Mouse (Mus musculus) heart, postnatal 25 days (tissue): ENCODE measurements around the gene Dclre1c. TPM values are rescaled to one million over a fixed set of nuclear protein-coding genes. Genes with fewer than 3 reads are reported as not detected.

Experiments used
- DNase-seq: peaks from one replicate; pipeline ENCODE4 v3.0.0; 2022; ENCODE audit warnings: low spot score
- intact Hi-C: fragments of 180-260 bp; cut with DNase I; formaldehyde crosslinking; loops from one replicate; pipeline ENCODE4 v1.15.1; 2025
- total RNA-seq, 2 experiments: library from RNA; stranded (reverse); gene quantifications; 2 replicates each; pipeline ENCODE4 v1.2.3; 2021

Dclre1c gene
- total RNA-seq, 2 experiments from 2014 or later, result 2.6 to 4.1 TPM

GRCm38 (mm10) chr2:3473891-3474290, 50.0 kb downstream of the Dclre1c start:
- no peak for DNase-seq
- intact Hi-C loops, result loop anchor here (2.0 to 5.0 kb wide), 2 partner anchors 37 to 52 kb away; partner anchors contain the start of genes Dclre1c and Meig1

- intact Hi-C loops, result loop anchor here (2.0 to 5.0 kb wide), 2 partner anchors 36 to 52 kb away; partner anchors contain the start of genes Dclre1c and Meig1
- DNase-seq, result peak; percentile 5
Measured at GRCm38 (mm10) chr2:3474361-3474805, 50.5 kb downstream of the Dclre1c start.

GRCm38 (mm10) chr2:3474861-3475283, 50.9 kb downstream of the Dclre1c start, which contains the start of gene Suv39h2:
Suv39h2 (minus strand) TSS chr2:3475031.
- intact Hi-C loops, result loop anchor here (2.0 to 5.0 kb wide), 2 partner anchors 36 to 53 kb away; partner anchors contain the start of genes Dclre1c and Meig1
- DNase-seq, result peak; percentile 93

GRCm38 (mm10) chr2:3475746-3476251, 51.9 kb downstream of the Dclre1c start:
- no peak for DNase-seq
- intact Hi-C loops, result loop anchor here (2.0 kb wide), 1 partner anchor 35 kb away; no protein-coding TSS in a partner anchor

- no peak for DNase-seq
- intact Hi-C loops, result no loop called here
Measured at GRCm38 (mm10) chr2:3480239-3480638, 56.3 kb downstream of the Dclre1c start.

GRCm38 (mm10) chr2:3489816-3490215, 65.9 kb downstream of the Dclre1c start:
- DNase-seq, result no peak
- intact Hi-C loops, result no loop called here

GRCm38 (mm10) chr2:3493833-3494409, 70.0 kb downstream of the Dclre1c start:
- intact Hi-C loops, result no loop called here
- no peak for DNase-seq

- intact Hi-C loops, result no loop called here
Measured at GRCm38 (mm10) chr2:3499543-3499942, 75.6 kb downstream of the Dclre1c start.

GRCm38 (mm10) chr2:3500886-3501285, 77.0 kb downstream of the Dclre1c start:
- DNase-seq, result no peak
- intact Hi-C loops, result no loop called here

More at GRCm38 (mm10) chr2:3499543-3499942, 75.6 kb downstream of the Dclre1c start:
- DNase-seq, result no peak

- no peak for DNase-seq
- intact Hi-C loops, result loop anchor here (10.0 kb wide), 1 partner anchor 177 kb away; the partner anchor contains the start of genes Acbd7 and Rpp38
Measured at GRCm38 (mm10) chr2:3512076-3512475, 88.1 kb downstream of the Dclre1c start.

GRCm38 (mm10) chr2:3512552-3513454, 88.9 kb downstream of the Dclre1c start, which contains the start of the genes Gm45902, Hspa14 and Cdnf:
Gm45902 (minus strand) TSS chr2:3512790.
Hspa14 (minus strand) TSS chr2:3512814.
Cdnf (plus strand) TSS chr2:3513030.
- DNase-seq, result peak; percentile 97
- intact Hi-C loops, result loop anchor here (10.0 kb wide), 1 partner anchor 178 kb away; the partner anchor contains the start of genes Acbd7 and Rpp38

Other genes starting within 250 kb of the Dclre1c start
- gene Nmt2, start 139.9 kb upstream of the Dclre1c start, total RNA-seq, result 1 to 10 TPM; 9.2 to 9.9 TPM
- gene Rpp38, start 91.5 kb upstream of the Dclre1c start, total RNA-seq, result 1 to 10 TPM; 3.8 to 4.1 TPM
- under 1 TPM in 1 of 2 experiments, not detected in 1; 0.56 TPM for gene Acbd7, start 88.0 kb upstream of the Dclre1c start, total RNA-seq
- not detected for gene Olah, start 26.9 kb upstream of the Dclre1c start, total RNA-seq
- 1 to 10 TPM; 1.8 to 2.8 TPM for gene Meig1, start 1.5 kb upstream of the Dclre1c start, total RNA-seq
- under 1 TPM; 0.70 to 0.75 TPM for gene Suv39h2, start 50.9 kb downstream of the Dclre1c start, total RNA-seq
- gene Gm45902, start 88.7 kb downstream of the Dclre1c start, total RNA-seq, result 1 to 10 TPM in 1 of 2 experiments, under 1 TPM in 1; 0.73 to 1.2 TPM
- gene Hspa14, start 88.7 kb downstream of the Dclre1c start, total RNA-seq, result 10 to 100 TPM; 21.3 to 26.5 TPM
- gene Cdnf, start 88.9 kb downstream of the Dclre1c start, total RNA-seq, result 10 to 100 TPM; 24.8 to 25.6 TPM
- 1 to 10 TPM; 6.8 to 8.2 TPM for gene Fam107b, start 146.4 kb downstream of the Dclre1c start, total RNA-seq